Mouse (Mus musculus): ENCODE data around the gene Erfe. TPM values are rescaled to one million over a fixed set of nuclear protein-coding genes. Genes with fewer than 3 reads are reported as not detected.
A peak's percentile ranks its signal among the peaks of the same experiment; 100 is the strongest.

Gene Erfe
- polyA plus RNA-seq, 1 experiment from 2014 or later, result 10.8 TPM

GRCm38 (mm10) chr1:91364822-91365644 lies 1.2 kb upstream of the Erfe start:
- H3K9ac ChIP-seq (ENCODE audit: low read length), result no peak overlapping the region
- 94% methylated on average over 16 of the region's 16 CpGs for WGBS
- H3K27me3 ChIP-seq (replicated peaks; ENCODE audit: control insufficient read depth, insufficient read depth, low read length), result 0 out of 2 replicates have a peak, but pooled peaks cover 3% of the 10 kb centered on the region
- no peak overlapping the region for H3K27ac ChIP-seq (ENCODE audit: low read depth)
- peaks cover 6% of the 10 kb centered on the region; the same call in 1 of the 2 replicates for H3K9me3 ChIP-seq (ENCODE audit: control insufficient read depth, low read length)
- no peak for ATAC-seq (replicated peaks; ENCODE audit: low FRiP score, low TSS enrichment, low read depth)
- no peak overlapping the region for H3K4me3 ChIP-seq (ENCODE audit: low read depth, low read length)
- peaks cover 7% of the 10 kb centered on the region for H3K4me1 ChIP-seq (replicated peaks; ENCODE audit: control insufficient read depth, insufficient read depth, low read length)
- no peak for DNase-seq (ENCODE audit: low spot score)
- H3K36me3 ChIP-seq (ENCODE audit: control insufficient read depth, insufficient read depth, low read length), result 0 out of 2 replicates have a peak, but pooled peaks cover 3% of the 10 kb centered on the region
- H3K4me2 ChIP-seq (ENCODE audit: low read length), result no peak overlapping the region

DNA sequence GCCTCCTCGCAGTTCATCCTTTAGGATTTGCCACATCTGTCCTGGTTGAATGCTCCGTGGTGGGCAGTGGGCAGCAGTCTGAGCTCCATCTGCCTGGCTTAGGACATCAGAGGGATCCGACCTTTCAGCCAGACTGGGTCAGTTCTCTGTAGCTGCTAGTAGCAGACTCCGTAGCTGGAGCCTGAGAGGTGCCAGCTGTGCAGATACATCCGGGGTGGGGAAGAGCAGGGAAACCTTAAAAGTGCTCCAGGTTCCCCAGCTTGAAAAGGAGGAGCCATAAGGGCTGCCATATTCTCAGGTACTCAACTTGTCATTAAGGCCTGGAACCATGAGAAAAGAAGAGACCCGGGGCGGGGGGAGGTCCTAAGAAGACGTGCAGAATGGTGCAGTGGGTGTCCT lies 415 bp upstream of the Erfe start:
- H3K4me2 ChIP-seq (ENCODE audit: low read length), result peak overlapping the region; percentile 90
- H3K27me3 ChIP-seq (replicated peaks; ENCODE audit: control insufficient read depth, insufficient read depth, low read length), result 0 out of 2 replicates have a peak, but pooled peaks cover 3% of the 10 kb centered on the region
- H3K9me3 ChIP-seq (ENCODE audit: control insufficient read depth, low read length), result peaks cover 6% of the 10 kb centered on the region; the same call in 1 of the 2 replicates
- peak; percentile 12; the same call in 1 of the 2 replicates for ATAC-seq (replicated peaks; ENCODE audit: low FRiP score, low TSS enrichment, low read depth)
- H3K9ac ChIP-seq (ENCODE audit: low read length), result peak overlapping the region; percentile 60; the same call in 1 of the 2 replicates
- peak overlapping the region; percentile 46 for H3K4me3 ChIP-seq (ENCODE audit: low read depth, low read length)
- WGBS, result 24% methylated on average over 8 of the region's 8 CpGs
- DNase-seq (ENCODE audit: low spot score), result peak; percentile 54
- peaks cover 7% of the 10 kb centered on the region for H3K4me1 ChIP-seq (replicated peaks; ENCODE audit: control insufficient read depth, insufficient read depth, low read length)
- no peak overlapping the region for H3K27ac ChIP-seq (ENCODE audit: low read depth)
- peaks cover 10% of the 10 kb centered on the region; the same call in 1 of the 2 replicates for H3K36me3 ChIP-seq (ENCODE audit: control insufficient read depth, insufficient read depth, low read length)

GRCm38 (mm10) chr1:91367295-91367694 lies 1.1 kb downstream of the Erfe start:
- 96% methylated on average over 3 of the region's 3 CpGs for WGBS
- H3K4me2 ChIP-seq (ENCODE audit: low read length), result peak overlapping the region; percentile 90

GRCm38 (mm10) chr1:91369408-91369807 lies 3.2 kb downstream of the Erfe start:
- no peak overlapping the region for H3K4me3 ChIP-seq (ENCODE audit: low read depth, low read length)
- no peak for DNase-seq (ENCODE audit: low spot score)
- peak; percentile 51 for ATAC-seq (replicated peaks; ENCODE audit: low FRiP score, low TSS enrichment, low read depth)
- peaks cover 46% of the 10 kb centered on the region for H3K36me3 ChIP-seq (ENCODE audit: control insufficient read depth, insufficient read depth, low read length)
- 52% methylated on average over 4 of the region's 4 CpGs for WGBS
- no peak overlapping the region for H3K9ac ChIP-seq (ENCODE audit: low read length)
- 0 out of 2 replicates have a peak, but pooled peaks cover 3% of the 10 kb centered on the region for H3K27me3 ChIP-seq (replicated peaks; ENCODE audit: control insufficient read depth, insufficient read depth, low read length)
- peak overlapping the region; percentile 45; the same call in 1 of the 2 replicates for H3K27ac ChIP-seq (ENCODE audit: low read depth)
- H3K4me1 ChIP-seq (replicated peaks; ENCODE audit: control insufficient read depth, insufficient read depth, low read length), result peaks cover 7% of the 10 kb centered on the region
- no peak overlapping the region for H3K4me2 ChIP-seq (ENCODE audit: low read length)
- peaks cover 3% of the 10 kb centered on the region; the same call in 1 of the 2 replicates for H3K9me3 ChIP-seq (ENCODE audit: control insufficient read depth, low read length)

More at GRCm38 (mm10) chr1:91367295-91367694, 1.1 kb downstream of the Erfe start:
- Histone ChIP-seq H3K9ac (ENCODE audit: low read length) (no peak overlapping the region), H3K36me3 (ENCODE audit: control insufficient read depth, insufficient read depth, low read length) (peaks cover 25% of the 10 kb centered on the region), H3K9me3 (ENCODE audit: control insufficient read depth, low read length) (peaks cover 6% of the 10 kb centered on the region; the same call in 1 of the 2 replicates), H3K4me3 (ENCODE audit: low read depth, low read length) (no peak overlapping the region), H3K4me1 (replicated peaks; ENCODE audit: control insufficient read depth, insufficient read depth, low read length) (peaks cover 7% of the 10 kb centered on the region), H3K27me3 (replicated peaks; ENCODE audit: control insufficient read depth, insufficient read depth, low read length) (0 out of 2 replicates have a peak, but pooled peaks cover 3% of the 10 kb centered on the region), H3K27ac (ENCODE audit: low read depth) (no peak overlapping the region)
- DNase-seq (ENCODE audit: low spot score), result peak; percentile 61
- ATAC-seq (replicated peaks; ENCODE audit: low FRiP score, low TSS enrichment, low read depth), result no peak

DNA sequence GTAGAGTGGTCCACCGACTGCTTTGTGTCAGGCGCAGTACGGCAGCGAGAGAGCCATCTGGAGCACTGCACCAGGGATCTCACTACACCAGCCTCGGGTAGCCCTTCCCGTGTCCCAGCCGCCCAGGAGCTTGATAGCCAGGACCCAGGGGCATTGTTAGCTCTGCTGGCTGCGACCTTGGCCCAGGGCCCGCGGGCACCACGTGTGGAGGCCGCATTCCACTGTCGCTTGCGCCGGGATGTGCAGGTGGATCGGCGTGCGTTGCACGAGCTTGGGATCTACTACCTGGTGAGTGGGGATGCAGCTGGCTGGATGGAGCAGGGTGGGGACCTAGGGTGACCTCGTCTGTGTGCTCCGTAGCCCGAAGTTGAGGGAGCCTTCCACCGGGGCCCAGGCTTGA lies 3.8 kb downstream of the Erfe start:
- peaks cover 52% of the 10 kb centered on the region for H3K36me3 ChIP-seq (ENCODE audit: control insufficient read depth, insufficient read depth, low read length)
- H3K27ac ChIP-seq (ENCODE audit: low read depth), result no peak overlapping the region
- no peaks in the 10 kb centered on the region for H3K9me3 ChIP-seq (ENCODE audit: control insufficient read depth, low read length)
- H3K27me3 ChIP-seq (replicated peaks; ENCODE audit: control insufficient read depth, insufficient read depth, low read length), result 0 out of 2 replicates have a peak, but pooled peaks cover 3% of the 10 kb centered on the region
- no peak overlapping the region for H3K9ac ChIP-seq (ENCODE audit: low read length)
- H3K4me1 ChIP-seq (replicated peaks; ENCODE audit: control insufficient read depth, insufficient read depth, low read length), result peaks cover 7% of the 10 kb centered on the region
- no peak for DNase-seq (ENCODE audit: low spot score)
- ATAC-seq (replicated peaks; ENCODE audit: low FRiP score, low TSS enrichment, low read depth), result no peak
- WGBS, result 85% methylated on average over 23 of the region's 23 CpGs
- no peak overlapping the region for H3K4me3 ChIP-seq (ENCODE audit: low read depth, low read length)
- H3K4me2 ChIP-seq (ENCODE audit: low read length), result no peak overlapping the region

DNA sequence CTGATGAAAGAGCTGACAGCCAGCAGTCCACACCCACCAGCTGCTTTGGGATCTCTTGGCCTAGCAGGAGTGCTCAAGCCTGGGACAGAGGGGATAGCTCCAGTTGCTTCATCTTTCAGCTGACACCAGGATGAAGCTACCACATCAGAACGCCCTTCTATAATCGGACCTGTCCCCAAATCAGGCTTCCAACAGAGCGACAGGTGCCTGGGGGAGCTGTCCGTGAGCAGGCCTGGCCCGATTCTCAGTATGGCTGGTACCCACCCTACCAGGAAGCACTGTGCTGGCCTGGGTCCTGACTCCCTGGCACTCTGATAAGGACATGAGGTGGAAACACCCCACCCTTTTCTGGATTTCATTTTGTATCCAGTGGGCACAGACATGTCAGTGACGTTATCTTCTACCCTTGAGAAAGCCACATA lies 7.2 kb downstream of the Erfe start:
- H3K4me1 ChIP-seq (replicated peaks; ENCODE audit: control insufficient read depth, insufficient read depth, low read length), result peaks cover 7% of the 10 kb centered on the region; the same call in 1 of the 2 replicates
- H3K27me3 ChIP-seq (replicated peaks; ENCODE audit: control insufficient read depth, insufficient read depth, low read length), result no peaks in the 10 kb centered on the region
- DNase-seq (ENCODE audit: low spot score) (no peak), ATAC-seq (replicated peaks; ENCODE audit: low FRiP score, low TSS enrichment, low read depth) (no peak)
- WGBS, result 94% methylated on average over 6 of the region's 6 CpGs
- no peak overlapping the region for H3K4me3 ChIP-seq (ENCODE audit: low read depth, low read length)
- no peak overlapping the region for H3K27ac ChIP-seq (ENCODE audit: low read depth)
- H3K36me3 ChIP-seq (ENCODE audit: control insufficient read depth, insufficient read depth, low read length), result peaks cover 86% of the 10 kb centered on the region
- no peaks in the 10 kb centered on the region for H3K9me3 ChIP-seq (ENCODE audit: control insufficient read depth, low read length)
- H3K9ac ChIP-seq (ENCODE audit: low read length), result no peak overlapping the region
- no peak overlapping the region for H3K4me2 ChIP-seq (ENCODE audit: low read length)

- H3K4me2 ChIP-seq (ENCODE audit: low read length), result no peak overlapping the region
- no peaks in the 10 kb centered on the region for H3K27me3 ChIP-seq (replicated peaks; ENCODE audit: control insufficient read depth, insufficient read depth, low read length)
- H3K4me1 ChIP-seq (replicated peaks; ENCODE audit: control insufficient read depth, insufficient read depth, low read length), result no peaks in the 10 kb centered on the region
- WGBS, result 62% methylated on average over 7 of the region's 7 CpGs
- H3K27ac ChIP-seq (ENCODE audit: low read depth), result no peak overlapping the region
- H3K36me3 ChIP-seq (ENCODE audit: control insufficient read depth, insufficient read depth, low read length), result peaks cover 95% of the 10 kb centered on the region
- no peak overlapping the region for H3K9ac ChIP-seq (ENCODE audit: low read length)
- peak; percentile 91 for DNase-seq (ENCODE audit: low spot score)
- no peak overlapping the region for H3K4me3 ChIP-seq (ENCODE audit: low read depth, low read length)
- H3K9me3 ChIP-seq (ENCODE audit: control insufficient read depth, low read length), result no peaks in the 10 kb centered on the region
- peak; percentile 48; the same call in 1 of the 2 replicates for ATAC-seq (replicated peaks; ENCODE audit: low FRiP score, low TSS enrichment, low read depth)
Measured at GRCm38 (mm10) chr1:91380453-91381090, 14.3 kb downstream of the Erfe start.

DNA sequence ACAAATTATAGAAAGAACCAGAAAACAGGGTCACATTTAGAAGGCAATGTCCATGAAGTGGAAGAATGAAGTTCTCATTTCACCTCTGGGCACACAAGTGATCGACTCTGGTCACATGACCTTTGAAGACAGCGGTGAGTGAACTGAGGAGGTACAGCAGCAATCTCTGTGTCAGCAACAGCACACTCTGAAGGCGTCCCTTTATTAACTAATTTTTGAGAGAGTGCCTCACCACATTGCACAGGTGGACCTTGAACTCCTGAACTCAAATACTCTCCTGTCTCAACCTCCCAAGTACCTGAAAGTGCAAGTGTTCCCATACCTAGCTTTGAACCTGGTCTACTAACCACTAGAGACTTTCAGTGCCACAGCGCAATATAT lies 14.9 kb downstream of the Erfe start:
- H3K36me3 ChIP-seq (ENCODE audit: control insufficient read depth, insufficient read depth, low read length), result peaks cover 94% of the 10 kb centered on the region
- DNase-seq (ENCODE audit: low spot score), result no peak
- 91% methylated on average over 4 of the region's 4 CpGs for WGBS
- no peaks in the 10 kb centered on the region for H3K4me1 ChIP-seq (replicated peaks; ENCODE audit: control insufficient read depth, insufficient read depth, low read length)
- H3K27me3 ChIP-seq (replicated peaks; ENCODE audit: control insufficient read depth, insufficient read depth, low read length), result no peaks in the 10 kb centered on the region
- H3K9me3 ChIP-seq (ENCODE audit: control insufficient read depth, low read length), result no peaks in the 10 kb centered on the region
- H3K4me2 ChIP-seq (ENCODE audit: low read length), result no peak overlapping the region
- no peak overlapping the region for H3K4me3 ChIP-seq (ENCODE audit: low read depth, low read length)
- no peak overlapping the region for H3K9ac ChIP-seq (ENCODE audit: low read length)
- no peak for ATAC-seq (replicated peaks; ENCODE audit: low FRiP score, low TSS enrichment, low read depth)
- no peak overlapping the region for H3K27ac ChIP-seq (ENCODE audit: low read depth)
